Mouse (Mus musculus) left cerebral cortex, postnatal 36 days (tissue): Measurements from ENCODE around the gene Cdyl. TPM values are rescaled to one million over a fixed set of nuclear protein-coding genes. Genes with fewer than 3 reads are reported as not detected.

Experiments used
- DNase-seq, 2 experiments: peaks; one replicate each; pipeline ENCODE4 v3.0.0; 2021 to 2022; ENCODE audit warnings: low spot score in 2 of 2, mixed read lengths in 1 of 2
- intact Hi-C: fragments of 180-260 bp; cut with DNase I; formaldehyde crosslinking; loops from one replicate; pipeline ENCODE4 v1.15.1; 2025
- total RNA-seq, 2 experiments: library from RNA; stranded (reverse); gene quantifications; 2 replicates each; pipeline ENCODE4 v1.2.3; 2021

Gene Cdyl
- total RNA-seq, 2 experiments from 2014 or later: 41.8 to 51.3 TPM

DNA sequence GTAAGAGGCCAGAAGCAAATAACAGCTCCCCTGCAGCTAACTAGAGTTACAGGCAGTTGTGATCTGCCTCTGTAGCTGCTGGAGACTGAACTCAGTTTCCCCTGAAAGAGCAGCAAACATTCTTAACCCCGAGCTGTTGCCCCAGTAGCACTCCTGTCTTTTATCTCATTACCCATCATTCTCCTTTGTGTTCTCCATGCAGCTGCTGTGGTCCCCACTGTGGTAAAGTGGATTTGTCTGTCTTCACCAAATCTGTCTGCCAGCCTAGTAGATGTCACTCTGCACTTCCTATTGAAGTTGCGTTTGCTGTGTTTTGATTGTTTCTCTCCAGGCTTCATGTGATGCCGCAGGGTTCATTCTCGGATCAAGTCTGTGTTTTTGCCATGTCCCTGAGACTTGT is 130.8 kb downstream of the Cdyl start:
- no peak for DNase-seq
- intact Hi-C loops: no loop called here

DNA sequence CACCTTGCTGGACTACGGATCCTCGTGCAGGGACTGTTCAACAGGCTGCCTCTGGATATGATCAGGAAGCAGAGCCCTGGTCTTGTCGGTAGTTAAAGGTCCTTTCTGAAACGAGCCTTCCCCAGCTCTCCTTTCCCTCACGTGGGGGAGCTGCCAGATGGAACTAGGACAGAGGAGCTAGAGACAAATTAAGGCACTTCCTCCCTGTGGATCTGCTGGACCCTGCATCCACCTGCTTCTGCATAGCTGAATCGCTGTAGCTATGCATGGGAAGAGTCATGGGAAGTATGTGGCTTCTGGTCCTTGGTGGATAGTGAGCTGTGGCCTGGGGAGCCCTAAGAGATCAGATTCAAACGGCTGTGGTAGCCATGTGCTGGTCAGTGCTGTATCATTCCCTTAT is 134.7 kb downstream of the Cdyl start:
- intact Hi-C loops: no loop called here
- no peak for DNase-seq

- intact Hi-C loops: no loop called here
- DNase-seq: no peak
These were observed 135.1 kb downstream of the Cdyl start for GRCm38 (mm10) chr13:35794774-35795173.

- intact Hi-C loops: no loop called here
- DNase-seq: no peak
These were observed 136.3 kb downstream of the Cdyl start for GRCm38 (mm10) chr13:35795887-35796286.

- intact Hi-C loops: no loop called here
- no peak for DNase-seq
These were observed 136.7 kb downstream of the Cdyl start for GRCm38 (mm10) chr13:35796352-35796751.

DNA sequence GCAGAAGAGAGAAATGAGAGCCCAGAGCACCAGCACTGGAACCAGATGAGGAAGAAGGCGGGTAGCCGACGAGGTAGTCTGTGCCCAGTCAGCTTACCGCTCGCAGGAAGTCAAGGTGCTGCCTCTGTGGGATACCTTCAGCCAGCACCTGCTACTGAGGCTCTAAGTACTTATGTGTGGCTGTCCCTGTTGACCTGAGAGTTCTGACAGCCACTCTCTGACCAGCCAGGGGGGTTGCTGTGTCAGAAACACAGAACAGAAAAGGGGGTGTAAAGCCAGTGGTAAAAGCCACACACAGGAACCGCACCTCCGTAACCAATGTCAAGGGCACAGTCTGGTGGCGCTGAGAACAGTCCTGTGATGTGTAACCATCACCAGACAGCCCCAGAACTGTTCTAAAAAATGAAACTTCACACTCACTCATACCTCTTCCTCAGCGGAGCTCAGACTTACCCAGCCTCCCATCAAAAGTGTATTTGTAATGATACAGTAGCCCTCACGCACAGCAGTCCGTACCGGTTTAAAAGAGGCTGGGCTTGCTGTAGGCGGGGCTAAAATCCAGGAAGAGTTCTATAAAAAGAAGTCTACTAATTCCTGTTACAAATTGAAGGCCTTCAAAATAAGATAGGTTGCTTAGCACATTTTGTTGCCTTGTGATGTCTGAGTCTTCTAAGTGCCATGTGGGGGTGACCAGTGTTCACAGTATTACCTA is 138.3 kb downstream of the Cdyl start:
- intact Hi-C loops: no loop called here
- DNase-seq: no peak

GRCm38 (mm10) chr13:35798645-35799044 is 139.0 kb downstream of the Cdyl start:
- DNase-seq: peak in 1 of 2 experiments; percentile 25
- intact Hi-C loops: no loop called here

GRCm38 (mm10) chr13:35800270-35800669 is 140.6 kb downstream of the Cdyl start:
- intact Hi-C loops: no loop called here
- DNase-seq: no peak

- intact Hi-C loops: no loop called here
- no peak for DNase-seq
These were observed 146.1 kb downstream of the Cdyl start for GRCm38 (mm10) chr13:35805727-35806126.

DNA sequence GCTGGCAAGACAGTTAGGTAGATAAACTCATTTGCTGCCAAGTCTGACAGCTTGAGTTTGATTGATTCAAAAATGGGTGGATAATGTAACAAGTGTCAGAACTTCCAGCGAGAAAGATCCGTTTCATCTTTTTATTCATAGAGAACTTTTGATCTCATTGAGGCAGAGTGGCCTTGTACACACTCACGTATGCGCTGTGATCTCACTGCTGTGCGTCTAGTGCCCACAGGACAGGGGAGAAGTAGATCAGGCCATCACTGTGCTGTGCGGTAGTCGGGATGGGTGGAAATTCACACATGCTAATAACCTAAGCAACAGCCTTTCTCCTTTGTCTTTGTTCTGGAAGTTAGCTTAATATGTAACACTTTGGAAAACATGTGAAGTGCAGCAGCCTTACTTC is 146.5 kb downstream of the Cdyl start:
- intact Hi-C loops: no loop called here
- no peak for DNase-seq

- intact Hi-C loops: no loop called here
- no peak for DNase-seq
These were observed 147.4 kb downstream of the Cdyl start for GRCm38 (mm10) chr13:35807016-35807415.

DNA sequence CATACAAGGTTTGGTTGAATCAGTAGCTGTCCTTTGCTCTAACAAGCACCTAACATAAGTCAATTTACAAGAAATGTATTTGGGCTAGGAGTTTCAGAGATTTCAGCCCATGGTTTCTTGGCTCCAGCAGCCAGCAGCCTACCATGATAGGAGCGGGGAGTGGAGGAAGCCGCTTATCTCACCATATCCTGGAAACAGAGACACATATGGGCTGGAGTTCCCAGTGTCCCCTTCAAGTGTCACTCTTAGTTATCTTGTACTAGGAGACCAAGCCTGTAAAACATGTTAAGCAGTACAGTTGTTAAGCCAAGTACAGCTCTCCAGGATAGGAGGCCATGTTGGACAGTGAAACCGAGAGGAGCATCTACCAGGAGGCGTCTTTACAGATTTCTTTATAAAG is 147.9 kb downstream of the Cdyl start:
- DNase-seq: no peak
- intact Hi-C loops: no loop called here

- DNase-seq: no peak
- intact Hi-C loops: no loop called here
These were observed 148.3 kb downstream of the Cdyl start for GRCm38 (mm10) chr13:35807940-35808339.

GRCm38 (mm10) chr13:35809252-35810159 is 149.9 kb downstream of the Cdyl start:
- no peak for DNase-seq
- intact Hi-C loops: no loop called here

DNA sequence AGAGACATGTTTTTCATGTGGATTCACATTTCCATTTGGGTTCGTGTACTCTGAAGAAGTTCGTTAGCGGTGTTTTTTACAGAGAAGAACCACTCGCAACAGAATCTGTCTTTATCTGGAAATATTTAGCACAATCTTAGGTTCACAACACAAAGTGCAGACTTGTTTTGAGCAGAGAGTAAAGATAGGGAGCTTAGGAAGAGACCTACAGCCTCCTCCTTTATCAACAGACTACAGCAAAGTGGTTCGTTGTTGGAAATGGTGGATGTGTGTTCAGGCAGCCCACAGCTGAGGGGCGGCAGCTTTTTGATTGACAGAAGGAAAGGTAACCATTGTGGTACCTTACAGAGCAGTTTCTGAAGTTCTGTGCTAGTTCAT is 150.5 kb downstream of the Cdyl start:
- DNase-seq: no peak
- intact Hi-C loops: no loop called here

DNA sequence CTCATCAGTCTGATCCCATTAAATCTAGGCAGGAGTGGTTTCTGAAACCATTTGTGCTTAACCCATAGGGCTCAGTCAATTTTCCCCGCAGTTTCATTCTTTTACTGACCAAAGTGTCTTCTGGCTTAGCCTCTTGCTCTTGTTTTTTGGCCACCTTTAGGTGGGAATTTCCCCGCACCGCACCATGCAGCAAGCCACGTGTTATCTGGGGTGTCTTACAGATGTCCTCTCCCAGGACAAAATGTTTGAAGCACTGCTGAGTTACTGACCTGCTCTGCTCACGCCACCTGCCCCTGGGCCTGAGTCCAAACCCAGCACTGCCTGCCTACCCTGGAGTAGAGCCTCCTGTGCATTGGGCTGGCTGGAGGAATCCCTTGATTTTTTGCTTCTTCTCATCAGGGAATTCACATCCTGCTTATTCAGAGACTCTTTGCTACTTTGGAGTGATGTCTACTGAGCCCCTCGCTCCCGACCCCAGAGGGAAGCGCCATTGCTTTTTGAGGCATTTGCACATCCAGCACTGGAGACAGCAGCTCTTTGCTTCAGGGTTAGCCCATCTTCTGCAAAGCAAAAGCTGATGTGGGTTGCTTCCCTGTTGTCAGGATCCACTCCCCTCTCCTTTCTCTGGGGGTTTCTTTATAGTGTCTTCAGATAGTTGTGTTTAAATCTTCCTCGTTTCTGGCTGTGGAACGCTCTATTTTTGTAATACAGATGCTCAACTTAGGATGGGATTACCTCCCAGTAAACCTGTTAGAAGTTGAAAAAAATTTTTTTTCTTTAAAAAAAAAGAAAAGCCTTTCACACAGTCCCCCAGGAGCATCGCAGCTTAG is 151.9 kb downstream of the Cdyl start:
- intact Hi-C loops: no loop called here
- DNase-seq: no peak

- DNase-seq: no peak
- intact Hi-C loops: no loop called here
These were observed 152.5 kb downstream of the Cdyl start for GRCm38 (mm10) chr13:35812191-35812440.

DNA sequence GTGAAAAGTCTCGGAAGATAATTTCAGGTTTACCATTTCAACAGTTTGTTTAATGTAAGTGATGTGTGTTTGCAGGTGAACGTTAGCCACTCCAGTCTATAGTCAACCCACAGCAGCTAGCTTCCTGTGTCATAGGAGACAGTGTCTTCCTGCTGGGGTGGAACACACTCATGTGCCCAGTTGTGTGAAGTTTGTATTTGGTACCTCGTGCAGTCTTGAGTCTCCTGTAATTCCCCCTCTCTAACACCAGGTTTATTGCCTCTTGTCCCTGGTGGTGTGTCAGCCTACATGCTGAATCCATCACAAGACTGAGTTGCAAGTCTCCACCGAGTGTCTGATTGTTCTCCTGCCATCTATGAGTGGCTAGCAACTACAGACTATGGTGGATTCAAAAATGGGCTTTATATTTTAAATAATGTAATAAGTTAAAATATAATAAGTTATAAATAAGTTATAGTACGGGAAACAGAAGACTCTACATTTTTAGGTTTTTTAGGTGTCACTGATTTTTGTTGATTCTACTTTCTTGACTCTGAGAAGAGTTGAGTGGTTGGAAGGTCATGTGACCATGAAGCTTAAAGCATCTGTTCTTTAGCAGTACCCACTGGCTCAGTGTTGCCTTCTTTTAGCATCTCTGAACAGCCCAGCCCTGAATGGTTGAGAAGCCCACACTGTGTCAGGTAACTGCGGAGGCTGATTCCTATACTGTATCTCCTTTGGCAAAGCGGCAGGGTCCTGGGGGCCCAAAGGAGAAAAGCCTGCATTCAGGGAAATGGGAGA is 153.9 kb downstream of the Cdyl start:
- DNase-seq: no peak
- intact Hi-C loops: no loop called here

GRCm38 (mm10) chr13:35815205-35815726 is 155.6 kb downstream of the Cdyl start:
- intact Hi-C loops: no loop called here
- no peak for DNase-seq
